Mouse (Mus musculus) c-Kit-negative CD71-positive TER-119-positive erythroid progenitor cells, embryonic 14.5 days (primary cell): ENCODE data around the gene Hist1h2ac.

Experiments
- DNase-seq: peaks from one replicate; pipeline ENCODE4 v3.0.0-alpha.2; 2013; ENCODE audit warnings: low read depth, low spot score

Gene Hist1h2ac

GRCm38 (mm10) chr13:23659636-23660366, 23.9 kb downstream of the Hist1h2ac start:
- no peak for DNase-seq
